Mouse (Mus musculus) liver, adult 10 weeks (tissue): ENCODE measurements around the gene Bex6. TPM values are rescaled to one million over a fixed set of nuclear protein-coding genes. Genes with fewer than 3 reads are reported as not detected.

Source experiments
- polyA plus RNA-seq: library from polyadenylated mRNA; stranded (reverse); fragments of 350-450 nt; fragmentation: Illumina TruSeq; extraction: RNeasy Lipid Tissue Mini Kit (QIAGEN cat#74804); gene quantifications from one replicate; pipeline ENCODE4 v1.2.3, GENCODE M21; 2014; ENCODE audit warnings: low read depth, low replicate concordance

The Bex6 gene
- polyA plus RNA-seq, result not detected

GRCm38 (mm10) chr16:32179333-32179901, at the start of gene Bex6:
Bex6 (plus strand) TSS chr16:32179823.

GRCm38 (mm10) chr16:32165281-32165821, 14.3 kb upstream of the Bex6 start, which contains the start of gene Nrros:
Nrros (minus strand) TSS chr16:32165594.

Other genes starting within 250 kb of the Bex6 start
- gene Pigz, start 246.0 kb upstream of the Bex6 start, polyA plus RNA-seq, result not detected
- 2.8 TPM for gene 0610012G03Rik, start 231.3 kb upstream of the Bex6 start, polyA plus RNA-seq
- gene Ncbp2, start 231.3 kb upstream of the Bex6 start, polyA plus RNA-seq, result 32.3 TPM
- 16.7 TPM for gene Senp5, start 176.5 kb upstream of the Bex6 start, polyA plus RNA-seq
- 20.3 TPM for gene Pak2, start 100.5 kb upstream of the Bex6 start, polyA plus RNA-seq
- gene Pigx, start 80.1 kb upstream of the Bex6 start, polyA plus RNA-seq, result 46.7 TPM
- gene Cep19, start 80.0 kb upstream of the Bex6 start, polyA plus RNA-seq, result 7.1 TPM
- 0.56 TPM for gene Nrros, start 14.2 kb upstream of the Bex6 start, polyA plus RNA-seq
- 8.7 TPM for gene Fbxo45, start 67.3 kb downstream of the Bex6 start, polyA plus RNA-seq
- 8.7 TPM for gene Wdr53, start 67.4 kb downstream of the Bex6 start, polyA plus RNA-seq
- not detected for gene Smco1, start 91.6 kb downstream of the Bex6 start, polyA plus RNA-seq
- gene Rnf168, start 97.6 kb downstream of the Bex6 start, polyA plus RNA-seq, result 13.2 TPM
- 14.3 TPM for gene Ubxn7, start 152.4 kb downstream of the Bex6 start, polyA plus RNA-seq
- gene Tm4sf19, start 220.7 kb downstream of the Bex6 start, polyA plus RNA-seq, result not detected
- gene Tctex1d2, start 239.9 kb downstream of the Bex6 start, polyA plus RNA-seq, result 3.4 TPM